Mouse (Mus musculus) myocyte (in vitro differentiated cells): ENCODE measurements around the gene Ak2. TPM values are rescaled to one million over a fixed set of nuclear protein-coding genes. Genes with fewer than 3 reads are reported as not detected.

Experiments used
- H3K27me3 ChIP-seq: one replicate; pipeline ENCODE4 v1.6.1; 2011; ENCODE audit not compliant: control insufficient read depth, insufficient read depth, insufficient read length
- H3K36me3 ChIP-seq: one replicate; pipeline ENCODE4 v1.6.1; 2011; ENCODE audit not compliant: control insufficient read depth, insufficient read depth
- H3K4me2 ChIP-seq: one replicate; pipeline ENCODE4 v1.6.1; 2011; ENCODE audit warnings: low read depth, control low read depth
- H3K4me3 ChIP-seq: one replicate; pipeline ENCODE4 v1.5.1; 2011; ENCODE audit warnings: mild to moderate bottlenecking, control low read depth, moderate library complexity
- H3K79me2 ChIP-seq: one replicate; pipeline ENCODE4 v1.6.1; 2011; ENCODE audit not compliant: control insufficient read depth, insufficient read depth
- H3ac ChIP-seq: one replicate; pipeline ENCODE4 v1.6.1; 2011; ENCODE audit not compliant: control insufficient read depth, insufficient read length
- CEBPB ChIP-seq: IDR thresholded peaks from 2 replicates; pipeline ENCODE4 v1.6.1; 2011; ENCODE audit warnings: mild to moderate bottlenecking, moderate library complexity; ENCODE audit not compliant: poor library complexity, insufficient read depth, severe bottlenecking
- E2F4 ChIP-seq: IDR thresholded peaks from one replicate; pipeline ENCODE4 v1.6.1; 2011; ENCODE audit warnings: mild to moderate bottlenecking, control low read depth, moderate library complexity; ENCODE audit not compliant: insufficient read depth
- MAX ChIP-seq: IDR thresholded peaks from one replicate; pipeline ENCODE4 v1.6.1; 2011; ENCODE audit warnings: low read depth, mild to moderate bottlenecking, control low read depth
- MYOD1 ChIP-seq, 3 experiments: IDR thresholded peaks; one replicate each; pipeline ENCODE4 v1.6.1; 2011; ENCODE audit warnings: control low read depth in 2 of 3, low read depth in 2 of 3, mild to moderate bottlenecking in 2 of 3, moderate library complexity in 1 of 3; ENCODE audit not compliant: insufficient read length in 2 of 3, control insufficient read depth in 1 of 3
- MYOG ChIP-seq, 3 experiments: IDR thresholded peaks; one replicate each; pipeline ENCODE4 v1.6.1; 2011; ENCODE audit warnings: control low read depth in 2 of 3, low read depth in 2 of 3, mild to moderate bottlenecking in 2 of 3; ENCODE audit not compliant: insufficient read length in 2 of 3, control insufficient read depth in 1 of 3, insufficient read depth in 1 of 3
- POLR2A ChIP-seq: IDR thresholded peaks from one replicate; pipeline ENCODE4 v1.6.1; 2011; ENCODE audit warnings: low read depth, mild to moderate bottlenecking, control low read depth, moderate library complexity; ENCODE audit not compliant: insufficient read length
- POLR2AphosphoS2 ChIP-seq: IDR thresholded peaks from one replicate; pipeline ENCODE4 v1.6.1; 2011; ENCODE audit warnings: low read depth, control low read depth; ENCODE audit not compliant: insufficient read length
- REST ChIP-seq: IDR thresholded peaks from one replicate; pipeline ENCODE4 v1.6.1; 2011; ENCODE audit warnings: mild to moderate bottlenecking, control low read depth, moderate library complexity; ENCODE audit not compliant: insufficient read depth, insufficient read length
- SRF ChIP-seq: IDR thresholded peaks from one replicate; pipeline ENCODE4 v1.6.1; 2011; ENCODE audit warnings: low read depth; ENCODE audit not compliant: control insufficient read depth, insufficient read length
- TCF12 ChIP-seq: IDR thresholded peaks from one replicate; pipeline ENCODE4 v1.6.1; 2011; ENCODE audit warnings: mild to moderate bottlenecking, control low read depth; ENCODE audit not compliant: poor library complexity, insufficient read depth, severe bottlenecking
- TCF3 ChIP-seq: IDR thresholded peaks from one replicate; pipeline ENCODE4 v1.6.1; 2011; ENCODE audit warnings: low read depth, control low read depth; ENCODE audit not compliant: insufficient read length
- USF1 ChIP-seq: IDR thresholded peaks from one replicate; pipeline ENCODE4 v1.6.1; 2011; ENCODE audit warnings: low read depth, mild to moderate bottlenecking, control low read depth, moderate library complexity
- polyA plus RNA-seq: library from polyadenylated mRNA; unstranded; fragments of >200 nt; fragmentation: generic; extraction: Trizol; gene quantifications from one replicate; pipeline ENCODE4 v1.2.1, GENCODE M21; 2012; ENCODE audit warnings: missing spikeins

Gene Ak2
- polyA plus RNA-seq, 1 experiment, result 83.0 TPM

DNA sequence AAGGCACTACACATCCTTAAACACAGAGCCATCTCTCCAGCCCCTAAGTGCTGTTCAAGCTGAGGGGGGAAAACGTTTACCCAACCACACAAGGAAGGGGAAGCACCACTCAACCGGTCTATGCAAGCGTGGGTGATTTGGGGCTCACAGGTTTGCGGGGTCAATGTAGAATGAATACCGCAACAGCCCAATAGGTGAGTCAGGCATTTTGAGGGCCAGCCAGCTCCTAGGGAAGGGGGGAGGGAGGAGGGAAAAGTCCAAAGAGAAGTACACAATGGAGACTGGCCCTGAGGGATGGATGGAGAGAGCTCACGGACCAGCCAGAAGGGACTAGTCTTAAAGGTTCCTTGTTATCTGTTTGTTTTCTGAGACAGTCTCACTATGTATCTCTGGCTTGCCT is 32.1 kb downstream of the Ak2 start:
- H3ac ChIP-seq, result no peak overlapping the region
- H3K4me3 ChIP-seq, result no peak overlapping the region
- H3K27me3 ChIP-seq, result no peaks in the 10 kb centered on the region
- TF ChIP-seq MAX (no peak), E2F4 (no peak), POLR2AphosphoS2 (no peak), MYOG (IDR thresholded peaks at IDR 0.05; ENCODE audit: control insufficient read depth in 1 of 3, insufficient read depth in 1 of 3, insufficient read length in 2 of 3, low read depth in 2 of 3) (no peak), CEBPB (no peak), USF1 (no peak), MYOD1 (IDR thresholded peaks at IDR 0.05; ENCODE audit: control insufficient read depth in 1 of 3, insufficient read length in 2 of 3, low read depth in 2 of 3) (no peak), SRF (no peak), TCF3 (no peak), REST (no peak), TCF12 (no peak)
- no peak overlapping the region for H3K4me2 ChIP-seq
- H3K36me3 ChIP-seq, result no peaks in the 10 kb centered on the region
- no peaks in the 10 kb centered on the region for H3K79me2 ChIP-seq

DNA sequence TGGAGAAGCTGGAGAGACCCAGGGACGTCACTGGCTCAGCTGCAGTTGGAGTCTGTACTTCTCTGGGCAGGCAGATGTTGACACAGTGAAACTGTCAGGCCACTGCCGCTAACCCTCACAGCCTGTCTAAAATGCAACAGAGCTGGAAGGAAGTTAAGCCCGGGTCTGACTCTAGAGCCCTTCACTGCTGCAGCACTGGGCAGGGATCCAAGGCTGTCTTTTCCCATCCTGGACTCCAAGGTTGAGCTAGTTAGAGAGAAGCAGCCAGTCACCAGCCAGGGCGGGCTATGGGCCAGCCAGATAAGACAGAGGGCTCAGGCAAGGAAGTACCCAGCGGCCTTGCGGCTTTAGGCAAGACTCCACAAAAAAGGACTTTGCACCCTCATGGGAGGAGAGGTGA is 33.0 kb downstream of the Ak2 start:
- H3K4me3 ChIP-seq, result no peak overlapping the region
- H3K27me3 ChIP-seq, result no peaks in the 10 kb centered on the region
- H3K79me2 ChIP-seq, result no peaks in the 10 kb centered on the region
- no peak overlapping the region for H3ac ChIP-seq
- H3K4me2 ChIP-seq, result no peak overlapping the region
- no peaks in the 10 kb centered on the region for H3K36me3 ChIP-seq
- no peak for TF ChIP-seq REST
- no peak for TF ChIP-seq TCF12
- TF ChIP-seq POLR2A, result no peak
- TF ChIP-seq MAX, result no peak
- TF ChIP-seq E2F4, result no peak
- no peak for TF ChIP-seq MYOD1 (IDR thresholded peaks at IDR 0.05; ENCODE audit: control insufficient read depth in 1 of 3, insufficient read length in 2 of 3, low read depth in 2 of 3)
- TF ChIP-seq MYOG (IDR thresholded peaks at IDR 0.05; ENCODE audit: control insufficient read depth in 1 of 3, insufficient read depth in 1 of 3, insufficient read length in 2 of 3, low read depth in 2 of 3), result no peak
- TF ChIP-seq TCF3, result no peak
- TF ChIP-seq SRF, result no peak
- no peak for TF ChIP-seq CEBPB

DNA sequence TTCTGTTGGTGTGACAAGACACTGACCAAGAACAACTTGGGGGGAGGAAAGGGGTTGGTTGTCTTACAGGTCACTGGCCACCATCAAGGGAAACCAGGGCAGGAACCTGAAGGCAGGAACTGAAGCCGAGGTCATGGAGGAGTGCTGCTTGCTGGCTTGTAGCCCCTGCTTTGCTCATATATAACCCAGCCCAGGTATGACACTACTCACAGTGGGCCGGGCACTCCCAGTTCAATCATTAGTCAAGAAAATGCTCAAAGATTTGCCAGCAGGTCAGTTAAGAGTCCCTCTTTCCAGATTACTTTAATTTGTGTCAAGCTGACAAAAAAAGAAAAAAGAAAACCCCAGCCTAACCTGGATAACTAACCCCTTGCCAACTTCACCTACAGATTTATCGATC is 33.9 kb downstream of the Ak2 start:
- no peak overlapping the region for H3K4me3 ChIP-seq
- no peak overlapping the region for H3K4me2 ChIP-seq
- no peak overlapping the region for H3ac ChIP-seq
- TF ChIP-seq TCF12 (no peak), REST (no peak), MYOD1 (IDR thresholded peaks at IDR 0.05; ENCODE audit: control insufficient read depth in 1 of 3, insufficient read length in 2 of 3, low read depth in 2 of 3) (no peak), POLR2A (no peak), MYOG (IDR thresholded peaks at IDR 0.05; ENCODE audit: control insufficient read depth in 1 of 3, insufficient read depth in 1 of 3, insufficient read length in 2 of 3, low read depth in 2 of 3) (no peak)
- no peaks in the 10 kb centered on the region for H3K79me2 ChIP-seq
- no peaks in the 10 kb centered on the region for H3K27me3 ChIP-seq
- H3K36me3 ChIP-seq, result no peaks in the 10 kb centered on the region

DNA sequence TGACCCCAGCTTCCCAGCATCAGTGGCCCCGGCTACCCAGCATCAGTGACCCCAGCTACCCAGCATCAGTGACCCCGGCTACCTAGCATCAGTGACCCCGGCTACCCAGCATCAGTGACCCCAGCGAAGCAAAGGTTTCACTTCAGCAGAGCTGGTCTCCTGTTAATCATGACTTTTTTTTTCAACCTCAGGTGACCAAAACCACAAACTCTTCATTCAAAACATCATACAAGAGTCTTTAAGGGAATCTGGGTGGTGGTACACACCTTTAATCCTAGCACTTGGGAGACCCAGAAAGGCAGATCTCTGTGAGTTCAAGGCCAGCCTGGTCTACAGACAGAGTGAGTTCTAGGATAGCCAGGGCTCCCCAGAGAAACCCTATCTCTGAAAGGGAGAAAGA is 39.0 kb downstream of the Ak2 start:
- no peak overlapping the region for H3ac ChIP-seq
- TF ChIP-seq REST (no peak), MYOD1 (IDR thresholded peaks at IDR 0.05; ENCODE audit: control insufficient read depth in 1 of 3, insufficient read length in 2 of 3, low read depth in 2 of 3) (no peak), MYOG (IDR thresholded peaks at IDR 0.05; ENCODE audit: control insufficient read depth in 1 of 3, insufficient read depth in 1 of 3, insufficient read length in 2 of 3, low read depth in 2 of 3) (no peak), E2F4 (no peak), POLR2AphosphoS2 (no peak), MAX (no peak), CEBPB (no peak), TCF12 (no peak), USF1 (no peak), TCF3 (no peak)
- H3K36me3 ChIP-seq, result no peaks in the 10 kb centered on the region
- no peaks in the 10 kb centered on the region for H3K79me2 ChIP-seq
- no peak overlapping the region for H3K4me3 ChIP-seq
- no peak overlapping the region for H3K4me2 ChIP-seq
- H3K27me3 ChIP-seq, result no peaks in the 10 kb centered on the region

DNA sequence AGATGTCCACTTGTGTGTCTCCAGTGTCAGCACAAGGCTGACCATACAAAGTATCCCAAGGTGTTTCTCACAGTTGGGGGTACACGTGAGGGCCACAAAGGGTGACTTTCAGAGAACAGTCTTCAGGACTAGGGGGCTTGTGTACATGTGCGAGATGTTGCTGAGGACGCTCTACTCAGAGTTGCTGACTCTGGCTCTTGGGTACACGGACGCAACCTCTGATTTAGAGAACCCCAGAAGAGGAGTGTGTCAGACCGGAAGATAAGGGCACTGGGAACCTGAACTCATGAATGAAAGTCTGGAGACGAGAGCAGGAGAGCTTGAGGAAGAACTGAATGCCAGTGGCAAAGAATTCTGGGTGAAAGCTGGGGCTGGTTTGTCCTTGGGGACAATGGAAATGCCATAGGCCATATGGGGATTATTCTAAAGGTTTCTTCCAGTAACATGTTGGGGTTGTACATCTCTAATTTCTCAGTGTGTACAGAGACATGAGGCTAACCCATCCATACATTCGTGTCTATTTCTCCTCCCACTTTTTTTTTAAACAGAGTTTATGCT is 39.7 kb downstream of the Ak2 start:
- H3K4me3 ChIP-seq, result no peak overlapping the region
- H3ac ChIP-seq, result no peak overlapping the region
- H3K79me2 ChIP-seq, result no peaks in the 10 kb centered on the region
- no peak for TF ChIP-seq E2F4
- TF ChIP-seq TCF3, result no peak
- TF ChIP-seq CEBPB, result no peak
- no peak for TF ChIP-seq POLR2A
- no peak for TF ChIP-seq POLR2AphosphoS2
- no peak for TF ChIP-seq TCF12
- no peak for TF ChIP-seq MYOD1 (IDR thresholded peaks at IDR 0.05; ENCODE audit: control insufficient read depth in 1 of 3, insufficient read length in 2 of 3, low read depth in 2 of 3)
- no peak for TF ChIP-seq MAX
- no peak for TF ChIP-seq SRF
- no peak for TF ChIP-seq REST
- H3K27me3 ChIP-seq, result no peaks in the 10 kb centered on the region
- no peak overlapping the region for H3K4me2 ChIP-seq
- no peaks in the 10 kb centered on the region for H3K36me3 ChIP-seq
